ENCODE assay signal across 8 mouse cellular contexts in the genomic region with DNA sequence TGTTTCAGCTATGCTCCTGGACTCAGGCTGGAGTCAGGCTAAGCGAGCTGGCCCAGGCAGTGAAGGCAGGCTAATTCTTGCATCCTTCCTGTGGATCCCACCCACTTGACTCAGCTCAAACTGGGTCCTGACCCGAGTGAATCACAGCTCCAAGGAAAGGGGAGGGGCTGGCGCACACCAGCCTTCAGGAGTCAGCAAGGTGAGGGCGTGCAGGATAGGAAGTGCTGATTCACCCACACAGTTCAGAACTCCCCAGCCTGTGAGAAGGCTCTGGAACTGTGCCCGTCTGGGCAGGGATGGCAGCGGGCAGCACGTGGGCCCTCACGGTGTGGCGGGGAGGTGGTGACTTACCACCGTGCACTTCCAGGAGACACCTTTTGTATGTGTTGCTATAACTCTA. TPM values are rescaled to one million over a fixed set of nuclear protein-coding genes. Genes with fewer than 3 reads are reported as not detected.
DNase-seq lines count a peak whose midpoint lies in the region; ATAC-seq lines count a peak whose summit lies in the region.
"Had no signal": no experiment of that assay in that cellular context is flagged by ENCODE, and none has a peak within 500 bp of the region (broad histone marks: within the 10 kb centered on the region; RNA-seq: fewer than 3 reads in every experiment).

No protein-coding gene starts in this region.

- H3K9me3 ChIP-seq in midbrain, embryonic 16.5 days (replicated peaks; ENCODE audit: control insufficient read depth, low read length, poor library complexity, severe bottlenecking) = no peaks in the 10 kb centered on the region
- H3K9me3 ChIP-seq: liver, embryonic 13.5 days had no signal

- peak; percentile 87 for DNase-seq in ZHBTc4 (ENCODE audit: low read depth, low spot score)
- peak; percentile 46 to 61 for DNase-seq in cerebellum, adult 18-20 months
- DNase-seq in heart, postnatal 10 days = peak; percentile 79 to 81
- DNase-seq in lung, adult 18-20 months = peak; percentile 72 to 87
- DNase-seq in yolk sac, embryonic 10.5 days (ENCODE audit: low spot score) = peak; percentile 66
- DNase-seq in retina, embryonic 14.5 days (ENCODE audit: low spot score) = no peak
- DNase-seq: liver, embryonic 13.5 days had no signal

- no peak overlapping the region for H3K4me3 ChIP-seq in midbrain, embryonic 16.5 days (ENCODE audit: low read depth, low read length)
- H3K4me3 ChIP-seq: liver, embryonic 13.5 days had no signal

- no peak overlapping the region for H3K4me2 ChIP-seq in midbrain, embryonic 16.5 days (ENCODE audit: low read length)
- H3K4me2 ChIP-seq: liver, embryonic 13.5 days had no signal

- intact Hi-C loops in heart, postnatal 10 days (cut with DNase I) = no loop called here

- no peaks in the 10 kb centered on the region for H3K27me3 ChIP-seq in midbrain, embryonic 16.5 days (ENCODE audit: control insufficient read depth, insufficient read depth, low read depth, low read length)
- H3K27me3 ChIP-seq: liver, embryonic 13.5 days had no signal

- H3K36me3 ChIP-seq in midbrain, embryonic 16.5 days (ENCODE audit: control insufficient read depth, insufficient read depth, low read length) = no peaks in the 10 kb centered on the region
- H3K36me3 ChIP-seq: liver, embryonic 13.5 days had no signal

- H3K27ac ChIP-seq in midbrain, embryonic 16.5 days (ENCODE audit: low read length) = no peak overlapping the region
- H3K27ac ChIP-seq: liver, embryonic 13.5 days had no signal

- H3K4me1 ChIP-seq in midbrain, embryonic 16.5 days (ENCODE audit: control insufficient read depth, insufficient read depth, low read length) = no peaks in the 10 kb centered on the region
- H3K4me1 ChIP-seq: liver, embryonic 13.5 days had no signal

- H3K9ac ChIP-seq in midbrain, embryonic 16.5 days (ENCODE audit: low read depth, low read length) = no peak overlapping the region
- H3K9ac ChIP-seq: liver, embryonic 13.5 days had no signal

- 81% methylated on average over 10 of the region's 10 CpGs for WGBS in midbrain, embryonic 16.5 days

- no peak for ATAC-seq in midbrain, embryonic 16.5 days

RNA-seq across cellular contexts. Expression of gene Proser2, which starts 11.8 kb away (rescaled TPM):
- 10 to 100 TPM; 10.7 to 37.7 TPM for total RNA-seq in heart, postnatal 10 days (2021)
- polyA plus RNA-seq in midbrain, embryonic 16.5 days (2015; fragmentation: Nextera tagmentation; extraction: Ambion mirVana) = 5.4 and 7.2 TPM in 2 replicates
